Mouse (Mus musculus) bone marrow, adult 2 months (tissue): Measurements from ENCODE around the gene Nhp2.

Experiments used
- CTCF ChIP-seq: fragments of 200-500 bp; IDR thresholded peaks from 2 replicates; pipeline ENCODE4 v1.5.1; 2011; ENCODE audit warnings: low read length, control low read depth; ENCODE audit not compliant: control insufficient read depth, insufficient read depth
- POLR2A ChIP-seq: fragments of 200-500 bp; IDR thresholded peaks from 2 replicates; pipeline ENCODE4 v1.6.1; 2011; ENCODE audit warnings: low read depth, mild to moderate bottlenecking, control low read depth, low read length, borderline replicate concordance; ENCODE audit not compliant: control insufficient read depth

DNA sequence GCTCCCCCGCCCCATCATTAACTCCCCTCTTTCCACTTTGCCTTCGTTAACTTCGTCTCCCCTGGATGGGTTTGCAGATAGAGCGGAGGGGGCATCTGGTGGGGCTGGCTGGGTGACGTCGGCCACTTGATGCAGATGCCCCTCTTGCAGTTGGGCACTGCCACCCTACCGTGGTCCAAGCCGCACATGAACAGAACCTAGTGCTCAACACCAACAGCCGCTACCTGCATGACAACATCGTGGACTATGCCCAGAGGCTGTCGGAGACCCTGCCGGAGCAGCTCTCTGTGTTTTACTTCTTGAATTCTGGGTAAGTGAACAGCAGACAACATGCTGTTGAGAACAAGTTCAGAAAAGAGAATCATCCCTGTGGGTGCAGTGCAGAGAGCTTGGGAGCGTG lies 33.1 kb upstream of the Nhp2 start:
- TF ChIP-seq CTCF (no peak), POLR2A (no peak)
